Mouse (Mus musculus): ENCODE data around the gene Dnajc21.

DNA sequence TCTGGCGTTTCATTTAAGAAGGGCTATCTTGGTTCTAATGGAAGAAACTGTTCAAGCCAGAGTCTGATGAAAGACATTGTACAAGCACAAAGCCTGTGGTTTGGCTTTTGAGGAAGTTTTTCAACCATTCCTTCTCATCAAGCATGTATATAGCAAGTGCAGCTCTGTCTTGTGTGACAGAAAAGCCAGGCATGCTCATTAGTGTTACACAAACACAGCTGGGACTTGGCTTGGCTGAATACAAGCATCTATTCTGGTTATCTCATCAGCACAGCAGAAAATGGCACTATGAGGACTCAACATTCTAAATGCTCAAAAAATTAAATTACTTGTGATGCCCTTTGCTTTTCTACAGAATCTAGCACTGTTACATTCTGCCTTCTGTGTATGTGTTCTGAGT is 33.4 kb downstream of the Dnajc21 start:
- TF ChIP-seq CTCF (conservative IDR thresholded peaks at IDR 0.05; ENCODE audit: low read length) (no peak), POU5F1 (IDR thresholded peaks at IDR 0.05; ENCODE audit: borderline replicate concordance, low read length) (no peak)

Measured in E14TG2a.4 (cell line).